Mouse (Mus musculus) embryonic facial prominence, embryonic 13.5 days (tissue): ENCODE results near the gene Adamtsl2. TPM values are rescaled to one million over a fixed set of nuclear protein-coding genes. Genes with fewer than 3 reads are reported as not detected.

Experiments
- ATAC-seq: fragments of 200-750 bp; cut with Nextera tagmentation; 2 replicates; pipeline ENCODE4 v1.8.0; 2017; ENCODE audit warnings: low read depth; ENCODE audit not compliant: insufficient number of reproducible peaks, insufficient read depth, low FRiP score, low TSS enrichment
- H3K27ac ChIP-seq: fragments of 300-500 bp; sonication (generic); 2 replicates; pipeline ENCODE4 v1.5.1; 2015; ENCODE audit warnings: moderate library complexity, mild to moderate bottlenecking, inconsistent platforms
- H3K27me3 ChIP-seq: fragments of 300-500 bp; sonication (generic); 2 replicates; pipeline ENCODE4 v1.6.1; 2015; ENCODE audit warnings: mild to moderate bottlenecking, inconsistent platforms
- H3K36me3 ChIP-seq: fragments of 300-500 bp; sonication (generic); 2 replicates; pipeline ENCODE4 v1.6.1; 2015; ENCODE audit warnings: mild to moderate bottlenecking, inconsistent platforms
- H3K4me1 ChIP-seq: fragments of 300-500 bp; sonication (generic); 2 replicates; pipeline ENCODE4 v1.6.1; 2015; ENCODE audit warnings: inconsistent platforms
- H3K4me2 ChIP-seq: fragments of 300-500 bp; sonication (generic); 2 replicates; pipeline ENCODE4 v1.6.1; 2015; ENCODE audit warnings: moderate library complexity, mild to moderate bottlenecking, inconsistent platforms
- H3K4me3 ChIP-seq: fragments of 300-500 bp; sonication (generic); 2 replicates; pipeline ENCODE4 v1.5.1; 2015; ENCODE audit warnings: mild to moderate bottlenecking, inconsistent platforms
- H3K9ac ChIP-seq: fragments of 300-500 bp; sonication (generic); 2 replicates; pipeline ENCODE4 v1.6.1; 2015; ENCODE audit warnings: mild to moderate bottlenecking, inconsistent platforms
- H3K9me3 ChIP-seq: fragments of 300-500 bp; sonication (generic); 2 replicates; pipeline ENCODE4 v1.6.1; 2016; ENCODE audit warnings: inconsistent platforms
- WGBS: fragments of 180-500 bp; shearing (Covaris S2); methylation state at CpG from one replicate; pipeline ENCODE4 v1.1.7; 2015; ENCODE audit warnings: mixed read lengths; 5-methylcytosine and 5-hydroxymethylcytosine counted together
- polyA plus RNA-seq: library from polyadenylated mRNA; unstranded; fragments of >200 nt; fragmentation: Nextera tagmentation; extraction: Ambion mirVana; gene quantifications from 2 replicates; pipeline ENCODE4 v1.2.1, GENCODE M21; 2015

Adamtsl2 gene
- polyA plus RNA-seq, 1 experiment from 2014 or later = 2.9 TPM

DNA sequence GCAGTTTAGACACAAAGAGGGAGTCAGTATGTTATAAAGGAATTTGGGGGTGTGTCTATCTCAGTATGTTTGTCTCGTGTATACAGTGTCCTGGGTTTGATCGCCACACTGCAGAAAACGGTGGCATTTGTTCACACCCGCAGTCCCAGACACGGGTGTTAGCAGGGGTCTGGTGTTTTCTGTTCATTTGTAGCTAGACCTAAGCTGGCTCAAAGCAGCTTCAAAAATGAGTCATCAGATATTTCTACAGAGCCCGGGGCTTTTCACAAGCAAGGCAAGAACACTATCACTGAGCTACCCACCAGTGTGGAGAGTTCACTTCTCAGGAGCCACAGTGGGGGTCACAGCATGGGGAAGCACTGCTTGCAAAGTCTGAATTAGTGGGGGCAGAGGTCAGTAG, 29.8 kb upstream of the Adamtsl2 start:
- Histone ChIP-seq H3K4me2 (no peak overlapping the region), H3K27me3 (no peaks in the 10 kb centered on the region), H3K36me3 (no peaks in the 10 kb centered on the region), H3K4me3 (no peak overlapping the region), H3K27ac (no peak overlapping the region), H3K4me1 (no peaks in the 10 kb centered on the region), H3K9me3 (no peaks in the 10 kb centered on the region), H3K9ac (no peak overlapping the region)
- no peak for ATAC-seq
- 52% methylated on average over 6 of the region's 6 CpGs for WGBS

DNA sequence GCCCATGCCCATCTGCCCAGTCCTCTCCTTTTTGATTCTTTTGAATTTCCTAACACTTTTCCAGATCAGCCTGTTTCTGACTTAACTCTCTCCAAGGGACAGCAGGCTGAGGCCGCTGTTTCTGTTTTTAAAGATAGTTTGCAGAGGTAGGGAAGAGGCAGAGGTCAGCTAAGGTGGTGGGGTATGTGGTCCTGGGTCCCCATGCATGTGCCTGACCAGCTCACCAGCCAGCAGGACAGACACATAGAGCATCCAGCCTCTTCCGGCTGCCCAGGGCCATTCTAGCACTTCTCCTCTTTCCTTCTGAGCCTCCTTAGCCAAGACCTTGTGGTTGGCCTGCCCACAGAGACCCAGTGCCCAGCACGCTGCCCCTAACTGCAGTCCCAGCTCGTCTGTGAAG, 20.9 kb upstream of the Adamtsl2 start:
- no peaks in the 10 kb centered on the region for H3K36me3 ChIP-seq
- peaks cover 18% of the 10 kb centered on the region for H3K4me1 ChIP-seq
- H3K27me3 ChIP-seq = no peaks in the 10 kb centered on the region
- peak overlapping the region; percentile 26 for H3K4me2 ChIP-seq
- H3K4me3 ChIP-seq = no peak overlapping the region
- H3K9me3 ChIP-seq = no peaks in the 10 kb centered on the region
- ATAC-seq = no peak
- WGBS = 48% methylated on average over 4 of the region's 4 CpGs
- peak overlapping the region; percentile 73 for H3K27ac ChIP-seq
- H3K9ac ChIP-seq = peak overlapping the region; percentile 49; the same call in 1 of the 2 replicates

DNA sequence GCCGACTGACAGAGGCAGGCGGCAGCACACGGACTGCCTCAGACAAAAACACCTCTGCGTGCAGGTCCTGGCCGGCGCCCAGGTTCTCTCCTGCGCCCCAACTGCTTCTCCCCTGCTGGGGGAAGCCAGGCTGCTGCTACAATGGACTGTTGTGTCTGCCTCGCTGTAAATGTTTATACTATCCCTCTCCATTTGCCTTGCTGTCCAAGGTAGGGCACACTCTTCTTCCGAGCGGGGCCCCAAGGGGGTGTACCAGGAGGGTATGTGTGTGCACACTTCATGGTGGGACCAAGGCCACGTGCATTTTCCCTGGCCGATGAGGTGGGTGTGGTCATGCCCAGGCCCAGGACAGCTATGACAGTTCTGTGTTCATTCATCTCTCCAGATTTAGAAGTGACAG, 20.4 kb upstream of the Adamtsl2 start:
- no peaks in the 10 kb centered on the region for H3K9me3 ChIP-seq
- 0 out of 2 replicates have a peak overlapping the region, but pooled peaks have one; percentile 49 for H3K9ac ChIP-seq
- H3K4me1 ChIP-seq = peaks cover 18% of the 10 kb centered on the region
- no peak overlapping the region for H3K4me3 ChIP-seq
- ATAC-seq = peak; percentile 65; the same call in 1 of the 2 replicates
- H3K36me3 ChIP-seq = no peaks in the 10 kb centered on the region
- WGBS = 39% methylated on average over 12 of the region's 12 CpGs
- peak overlapping the region; percentile 26 for H3K4me2 ChIP-seq
- peak overlapping the region; percentile 73 for H3K27ac ChIP-seq
- no peaks in the 10 kb centered on the region for H3K27me3 ChIP-seq

DNA sequence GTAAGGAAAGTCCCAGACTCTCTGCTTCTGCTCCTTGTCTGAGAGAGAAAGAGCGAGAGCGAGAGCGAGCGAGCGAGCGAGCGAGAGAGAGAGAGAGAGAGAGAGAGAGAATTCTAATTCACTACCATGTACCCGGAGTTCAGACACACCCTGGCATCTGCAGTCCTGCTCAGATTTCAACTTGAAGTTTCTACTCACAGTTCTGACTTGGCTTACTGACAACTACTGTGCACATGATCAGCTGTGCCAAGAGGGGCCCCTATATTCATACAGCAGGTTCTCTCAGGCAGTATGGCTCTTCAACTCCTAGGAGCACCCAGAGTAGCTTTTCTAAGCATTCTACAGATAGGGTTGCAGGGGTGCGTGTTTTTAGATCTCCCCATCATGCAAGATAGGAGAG, 20.0 kb upstream of the Adamtsl2 start:
- H3K4me2 ChIP-seq = peak overlapping the region; percentile 26
- H3K27me3 ChIP-seq = no peaks in the 10 kb centered on the region
- 0 out of 2 replicates have a peak, but pooled peaks have one; percentile 17 for ATAC-seq
- peaks cover 18% of the 10 kb centered on the region for H3K4me1 ChIP-seq
- peak overlapping the region; percentile 73 for H3K27ac ChIP-seq
- H3K4me3 ChIP-seq = no peak overlapping the region
- no peaks in the 10 kb centered on the region for H3K9me3 ChIP-seq
- no peak overlapping the region for H3K9ac ChIP-seq
- H3K36me3 ChIP-seq = no peaks in the 10 kb centered on the region
- 70% methylated on average over 9 of the region's 9 CpGs for WGBS

DNA sequence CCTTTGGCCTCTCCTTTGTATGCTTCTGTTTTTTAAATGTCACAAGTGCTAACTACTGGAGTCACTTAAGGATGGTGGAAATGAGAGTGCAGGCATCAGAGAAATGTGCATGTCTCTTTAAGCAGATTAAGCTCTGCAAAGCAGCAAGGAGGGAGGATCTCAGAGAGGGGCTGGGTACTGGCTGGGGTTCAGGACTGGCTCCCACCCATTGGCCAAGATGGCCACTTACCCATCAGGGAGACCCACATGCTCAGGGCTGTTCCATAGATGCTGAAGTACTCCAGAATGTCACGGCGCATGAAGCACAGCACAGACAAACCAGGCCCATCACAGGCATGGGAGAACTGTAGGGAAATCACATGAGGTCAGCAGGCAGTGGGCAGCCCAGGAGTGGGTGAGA, 12.1 kb upstream of the Adamtsl2 start:
- Histone ChIP-seq H3K4me2 (no peak overlapping the region), H3K27me3 (no peaks in the 10 kb centered on the region), H3K4me1 (peaks cover 7% of the 10 kb centered on the region; the same call in 1 of the 2 replicates), H3K9me3 (no peaks in the 10 kb centered on the region), H3K4me3 (no peak overlapping the region), H3K9ac (no peak overlapping the region), H3K36me3 (no peaks in the 10 kb centered on the region), H3K27ac (no peak overlapping the region)
- no peak for ATAC-seq
- 85% methylated on average over 2 of the region's 2 CpGs for WGBS

DNA sequence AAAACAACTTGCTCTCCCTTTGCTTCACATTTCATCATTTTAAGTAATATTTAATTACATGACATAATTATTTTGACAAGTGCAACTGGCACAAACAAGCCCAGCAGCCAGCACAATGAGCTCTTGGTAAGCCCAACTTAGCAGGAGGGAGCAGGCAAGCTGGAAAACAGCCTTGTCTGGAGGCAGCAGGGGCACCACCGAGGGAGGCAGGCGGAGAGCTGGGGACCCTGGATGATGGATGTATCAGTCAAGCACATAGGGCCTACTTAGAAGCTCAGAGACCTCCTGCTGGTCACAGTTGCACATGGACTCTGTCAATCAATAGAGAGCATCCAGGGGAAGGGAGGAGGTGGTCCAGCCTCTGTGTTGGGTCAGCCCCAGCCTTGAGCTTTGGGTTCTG, 11.2 kb upstream of the Adamtsl2 start:
- Histone ChIP-seq H3K9ac (no peak overlapping the region), H3K4me2 (no peak overlapping the region), H3K36me3 (no peaks in the 10 kb centered on the region), H3K4me3 (no peak overlapping the region), H3K4me1 (peaks cover 10% of the 10 kb centered on the region; the same call in 1 of the 2 replicates), H3K27me3 (no peaks in the 10 kb centered on the region), H3K27ac (no peak overlapping the region), H3K9me3 (no peaks in the 10 kb centered on the region)
- no peak for ATAC-seq
- 43% methylated on average over 2 of the region's 2 CpGs for WGBS

DNA sequence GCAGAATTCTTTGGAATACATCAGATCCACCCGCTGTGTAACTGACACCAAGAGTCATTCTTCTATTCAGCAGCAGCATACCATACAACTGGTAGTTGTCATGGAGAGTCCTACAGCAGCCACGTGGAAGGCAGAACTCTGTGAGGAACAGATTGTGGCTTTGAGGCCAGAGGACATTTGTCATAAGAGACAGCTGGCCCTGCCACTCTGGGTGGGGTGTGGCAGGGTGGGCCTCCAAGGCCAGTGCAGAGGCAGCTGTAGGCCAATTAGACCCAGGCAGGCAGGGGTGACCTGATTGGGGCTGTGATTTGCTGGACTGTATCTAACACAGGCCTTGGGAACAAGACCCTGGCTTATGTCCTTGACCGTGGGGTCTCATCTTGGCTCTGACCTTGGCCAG, 9.5 kb upstream of the Adamtsl2 start:
- Histone ChIP-seq H3K4me2 (no peak overlapping the region), H3K27ac (no peak overlapping the region), H3K4me1 (peaks cover 15% of the 10 kb centered on the region), H3K9ac (no peak overlapping the region), H3K36me3 (no peaks in the 10 kb centered on the region), H3K27me3 (no peaks in the 10 kb centered on the region), H3K4me3 (no peak overlapping the region), H3K9me3 (no peaks in the 10 kb centered on the region)
- no peak for ATAC-seq
- WGBS = 60% methylated on average over 3 of the region's 3 CpGs

DNA sequence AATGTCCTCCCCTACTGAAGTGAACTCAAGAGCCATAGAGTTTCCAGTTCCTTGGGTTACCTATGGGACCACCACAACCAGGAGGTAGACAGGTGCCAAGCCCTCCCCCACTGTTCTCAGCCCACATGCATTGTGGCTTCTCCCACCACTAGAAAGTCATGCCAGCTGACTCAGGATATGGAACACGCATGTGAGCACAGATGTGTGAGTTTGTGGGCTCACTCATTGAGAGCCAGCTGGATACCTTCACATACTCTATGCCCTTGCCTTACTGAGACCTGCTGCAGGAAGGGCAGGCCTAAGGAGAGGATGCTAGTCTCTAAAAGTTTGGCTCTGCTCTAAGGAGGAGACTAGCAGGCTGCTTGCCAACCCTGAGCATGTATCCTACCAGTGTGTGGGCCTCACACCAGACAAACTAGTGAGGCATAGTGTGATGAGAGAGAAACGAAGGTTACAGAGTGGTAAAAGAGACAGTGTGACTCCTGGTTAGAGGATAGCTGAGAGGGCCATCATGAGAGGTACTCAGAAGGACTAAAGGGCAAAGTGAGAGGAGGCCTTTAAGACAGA, 8.8 kb upstream of the Adamtsl2 start:
- Histone ChIP-seq H3K9me3 (no peaks in the 10 kb centered on the region), H3K36me3 (no peaks in the 10 kb centered on the region), H3K4me2 (no peak overlapping the region), H3K27ac (no peak overlapping the region), H3K27me3 (no peaks in the 10 kb centered on the region), H3K4me3 (no peak overlapping the region), H3K4me1 (peaks cover 15% of the 10 kb centered on the region), H3K9ac (no peak overlapping the region)
- ATAC-seq = no peak
- 77% methylated on average over 2 of the region's 2 CpGs for WGBS

DNA sequence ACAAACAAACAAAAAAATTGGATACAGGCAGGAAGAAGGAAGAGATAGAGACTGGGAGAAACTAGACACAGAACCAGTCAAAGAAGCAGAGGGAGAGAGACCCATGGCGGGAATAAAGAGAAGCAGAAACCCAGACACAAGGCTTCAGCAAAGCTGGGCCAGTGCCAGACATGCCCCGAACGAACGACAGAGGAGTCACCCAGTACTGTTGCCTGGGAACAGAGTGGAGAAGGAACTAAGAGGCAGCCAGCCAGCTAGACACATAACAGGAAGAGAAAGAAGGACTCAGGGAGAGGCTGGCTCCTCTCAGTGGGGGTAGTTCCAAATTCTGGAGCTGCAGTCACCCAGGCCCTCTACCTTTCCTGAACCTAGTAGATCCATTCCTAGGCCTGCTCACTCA, 8.0 kb upstream of the Adamtsl2 start:
- Histone ChIP-seq H3K36me3 (no peaks in the 10 kb centered on the region), H3K4me3 (no peak overlapping the region), H3K27ac (no peak overlapping the region), H3K4me2 (no peak overlapping the region), H3K9me3 (no peaks in the 10 kb centered on the region), H3K27me3 (no peaks in the 10 kb centered on the region), H3K4me1 (peaks cover 15% of the 10 kb centered on the region), H3K9ac (no peak overlapping the region)
- WGBS = 34% methylated on average over 4 of the region's 4 CpGs
- no peak for ATAC-seq

DNA sequence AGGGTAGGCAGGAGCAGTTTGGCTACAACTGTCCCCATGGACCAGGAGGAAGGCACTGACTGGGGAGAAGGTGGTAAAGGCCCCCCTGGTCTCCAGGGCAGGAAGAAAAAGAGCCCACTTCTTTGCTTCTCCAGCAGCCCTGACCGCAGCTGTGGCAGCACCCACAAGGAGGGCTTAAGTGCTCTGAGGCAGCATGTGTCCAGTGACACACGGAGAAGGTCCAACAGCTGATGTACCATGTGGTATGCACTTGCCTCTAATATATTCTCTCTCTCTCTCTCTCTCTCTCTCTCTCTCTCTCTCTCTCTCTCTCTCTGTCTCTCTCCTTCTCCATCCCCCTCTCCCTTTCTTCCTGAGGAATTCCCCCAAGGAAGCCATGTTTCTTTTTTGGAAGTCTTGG, 7.2 kb upstream of the Adamtsl2 start, which contains the start of gene Mymk:
Gene Mymk (minus strand): TSS at position 202 of the 400 bp plus-strand sequence.
- 63% methylated on average over 2 of the region's 2 CpGs for WGBS
- Histone ChIP-seq H3K27me3 (no peaks in the 10 kb centered on the region), H3K4me3 (no peak within 1 kb of the TSS), H3K27ac (no peak within 1 kb of the TSS), H3K4me1 (peaks cover 15% of the 10 kb centered on the region), H3K36me3 (no peaks in the 10 kb centered on the region), H3K9ac (no peak within 1 kb of the TSS), H3K4me2 (no peak within 1 kb of the TSS), H3K9me3 (no peaks in the 10 kb centered on the region)
- no peak for ATAC-seq

DNA sequence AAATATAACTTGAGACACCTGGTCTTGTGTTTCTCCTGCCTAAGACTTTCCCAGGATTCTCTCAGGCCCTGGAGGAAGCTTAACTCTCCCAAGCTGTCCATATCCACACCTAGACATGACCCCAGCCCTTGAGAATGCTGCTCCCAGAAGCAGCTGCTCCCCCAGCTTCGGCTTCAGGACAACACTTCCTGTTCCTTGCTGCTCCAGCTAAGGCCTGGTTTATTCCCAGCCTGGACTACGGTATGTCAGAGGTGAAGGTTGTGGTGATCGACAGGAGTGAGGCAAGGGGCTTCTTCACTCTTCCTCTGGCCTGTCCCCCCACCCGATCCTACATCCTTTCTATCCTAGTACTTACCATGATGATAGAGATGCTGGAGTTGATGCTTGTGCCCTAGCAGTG, 5.8 kb upstream of the Adamtsl2 start:
- ATAC-seq = no peak
- Histone ChIP-seq H3K9ac (no peak overlapping the region), H3K36me3 (no peaks in the 10 kb centered on the region), H3K4me3 (no peak overlapping the region), H3K4me1 (peaks cover 25% of the 10 kb centered on the region), H3K4me2 (no peak overlapping the region), H3K27me3 (peaks cover 11% of the 10 kb centered on the region), H3K9me3 (no peaks in the 10 kb centered on the region), H3K27ac (no peak overlapping the region)
- WGBS = 65% methylated on average over 4 of the region's 4 CpGs

DNA sequence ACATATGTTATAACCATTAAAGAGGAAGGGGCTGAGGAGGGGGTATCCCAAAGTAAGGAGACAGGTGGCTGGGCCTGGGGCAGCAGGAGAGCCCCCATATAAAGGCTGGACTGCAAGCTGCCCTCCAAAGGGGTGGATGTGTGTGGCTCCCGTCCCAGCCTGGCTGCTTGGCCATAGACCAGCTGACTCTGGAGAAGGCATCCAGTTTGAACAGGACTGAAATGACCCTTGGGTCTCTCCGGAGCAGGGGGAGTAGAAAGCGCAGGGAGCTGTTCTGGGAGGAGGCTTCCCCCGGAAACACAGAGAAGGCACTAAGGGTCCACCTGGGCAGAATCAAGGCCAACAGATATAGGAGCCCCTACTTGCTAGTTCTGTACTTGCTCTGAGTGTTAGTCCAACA, 4.4 kb upstream of the Adamtsl2 start:
- H3K9me3 ChIP-seq = no peaks in the 10 kb centered on the region
- no peak overlapping the region for H3K9ac ChIP-seq
- no peak overlapping the region for H3K4me2 ChIP-seq
- 86% methylated on average over 4 of the region's 4 CpGs for WGBS
- no peak overlapping the region for H3K4me3 ChIP-seq
- H3K36me3 ChIP-seq = no peaks in the 10 kb centered on the region
- H3K4me1 ChIP-seq = peaks cover 39% of the 10 kb centered on the region
- peaks cover 15% of the 10 kb centered on the region for H3K27me3 ChIP-seq
- no peak overlapping the region for H3K27ac ChIP-seq
- ATAC-seq = no peak
